Mouse (Mus musculus) megakaryocyte, embryonic 14.5 days (primary cell): ENCODE measurements around the gene Mex3a. TPM values are rescaled to one million over a fixed set of nuclear protein-coding genes. Genes with fewer than 3 reads are reported as not detected.

Experiments used
- H3K27me3 ChIP-seq: replicated peaks from 2 replicates; pipeline ENCODE3; 2012; ENCODE audit warnings: inconsistent platforms
- H3K36me3 ChIP-seq: replicated peaks from 2 replicates; pipeline ENCODE3; 2012; ENCODE audit warnings: low read length, inconsistent platforms, mixed read lengths
- H3K4me1 ChIP-seq: 2 replicates; pipeline ENCODE4 v1.6.1; 2012; ENCODE audit warnings: inconsistent platforms
- H3K4me3 ChIP-seq: replicated peaks from 2 replicates; pipeline ENCODE3; 2012; ENCODE audit warnings: moderate library complexity, mild to moderate bottlenecking, inconsistent platforms
- H3K9me3 ChIP-seq: 2 replicates; pipeline ENCODE4 v1.6.1; 2012; ENCODE audit warnings: inconsistent platforms
- FLI1 ChIP-seq: IDR thresholded peaks from 2 replicates; pipeline ENCODE4 v1.6.1; 2012; ENCODE audit warnings: low read length, inconsistent platforms, mixed read lengths
- GATA1 ChIP-seq: IDR thresholded peaks from 3 replicates; pipeline ENCODE4 v1.6.1; 2012; ENCODE audit warnings: mixed read lengths, low read length, inconsistent platforms, borderline replicate concordance
- polyA plus RNA-seq: library from polyadenylated mRNA; stranded (reverse); fragments of >175 nt; gene quantifications from 2 replicates; pipeline ENCODE4 v1.2.3, GENCODE M21; 2012; ENCODE audit warnings: low replicate concordance; ENCODE audit not compliant: insufficient read depth

The Mex3a gene
- polyA plus RNA-seq, 1 experiment: 1.6 TPM

- TF ChIP-seq GATA1 (no peak), FLI1 (no peak)
- H3K36me3 ChIP-seq: peaks cover 98% of the 10 kb centered on the region
Observed at GRCm38 (mm10) chr3:88563966-88564365, 31.8 kb downstream of the Mex3a start.

GRCm38 (mm10) chr3:88566116-88566515 lies 33.9 kb downstream of the Mex3a start:
- TF ChIP-seq GATA1 (no peak), FLI1 (no peak)
- H3K9me3 ChIP-seq: no peaks in the 10 kb centered on the region
- H3K36me3 ChIP-seq: peaks cover 92% of the 10 kb centered on the region

More at GRCm38 (mm10) chr3:88563966-88564365, 31.8 kb downstream of the Mex3a start:
- Histone ChIP-seq H3K9me3 (no peaks in the 10 kb centered on the region), H3K4me1 (peaks cover 22% of the 10 kb centered on the region), H3K4me3 (no peak overlapping the region), H3K27me3 (no peaks in the 10 kb centered on the region)

GRCm38 (mm10) chr3:88566536-88567061 lies 34.4 kb downstream of the Mex3a start:
- Histone ChIP-seq H3K4me1 (peaks cover 22% of the 10 kb centered on the region), H3K4me3 (no peak overlapping the region), H3K9me3 (no peaks in the 10 kb centered on the region), H3K36me3 (peaks cover 87% of the 10 kb centered on the region), H3K27me3 (no peaks in the 10 kb centered on the region)
- no peak for TF ChIP-seq FLI1
- TF ChIP-seq GATA1: no peak

More at GRCm38 (mm10) chr3:88566116-88566515, 33.9 kb downstream of the Mex3a start:
- Histone ChIP-seq H3K27me3 (no peaks in the 10 kb centered on the region), H3K4me3 (no peak overlapping the region), H3K4me1 (peaks cover 22% of the 10 kb centered on the region)

- no peak for TF ChIP-seq FLI1
- TF ChIP-seq GATA1: no peak
- Histone ChIP-seq H3K36me3 (peaks cover 74% of the 10 kb centered on the region), H3K27me3 (no peaks in the 10 kb centered on the region), H3K9me3 (no peaks in the 10 kb centered on the region), H3K4me1 (peaks cover 14% of the 10 kb centered on the region), H3K4me3 (no peak overlapping the region)
Observed at GRCm38 (mm10) chr3:88567892-88568291, 35.7 kb downstream of the Mex3a start.

- Histone ChIP-seq H3K4me3 (no peak overlapping the region), H3K27me3 (no peaks in the 10 kb centered on the region), H3K4me1 (peaks cover 14% of the 10 kb centered on the region), H3K36me3 (peaks cover 67% of the 10 kb centered on the region), H3K9me3 (no peaks in the 10 kb centered on the region)
- TF ChIP-seq FLI1 (no peak), GATA1 (no peak)
Observed at GRCm38 (mm10) chr3:88568615-88569014, 36.4 kb downstream of the Mex3a start.

- Histone ChIP-seq H3K27me3 (no peaks in the 10 kb centered on the region), H3K4me1 (peaks cover 17% of the 10 kb centered on the region), H3K36me3 (peaks cover 62% of the 10 kb centered on the region), H3K4me3 (no peak overlapping the region), H3K9me3 (no peaks in the 10 kb centered on the region)
- no peak for TF ChIP-seq GATA1
- TF ChIP-seq FLI1: no peak
Observed at GRCm38 (mm10) chr3:88569093-88569492, 36.9 kb downstream of the Mex3a start.

- H3K27me3 ChIP-seq: no peaks in the 10 kb centered on the region
- TF ChIP-seq FLI1 (no peak), GATA1 (no peak)
- H3K36me3 ChIP-seq: peaks cover 56% of the 10 kb centered on the region
- peaks cover 17% of the 10 kb centered on the region for H3K4me1 ChIP-seq
- no peak overlapping the region for H3K4me3 ChIP-seq
- H3K9me3 ChIP-seq: no peaks in the 10 kb centered on the region
Observed at GRCm38 (mm10) chr3:88569694-88570093, 37.5 kb downstream of the Mex3a start.

- Histone ChIP-seq H3K9me3 (no peaks in the 10 kb centered on the region), H3K4me3 (no peak overlapping the region), H3K27me3 (no peaks in the 10 kb centered on the region), H3K36me3 (peaks cover 49% of the 10 kb centered on the region), H3K4me1 (peaks cover 17% of the 10 kb centered on the region)
- no peak for TF ChIP-seq FLI1
- TF ChIP-seq GATA1: no peak
Observed at GRCm38 (mm10) chr3:88570341-88570740, 38.1 kb downstream of the Mex3a start.

- TF ChIP-seq GATA1 (no peak), FLI1 (no peak)
- H3K27me3 ChIP-seq: no peaks in the 10 kb centered on the region
Observed at GRCm38 (mm10) chr3:88571856-88572255, 39.7 kb downstream of the Mex3a start.

GRCm38 (mm10) chr3:88572835-88573234 lies 40.6 kb downstream of the Mex3a start:
- Histone ChIP-seq H3K27me3 (no peaks in the 10 kb centered on the region), H3K36me3 (peaks cover 27% of the 10 kb centered on the region)
- no peak for TF ChIP-seq GATA1
- no peak for TF ChIP-seq FLI1

More at GRCm38 (mm10) chr3:88571856-88572255, 39.7 kb downstream of the Mex3a start:
- Histone ChIP-seq H3K4me1 (peaks cover 20% of the 10 kb centered on the region), H3K9me3 (no peaks in the 10 kb centered on the region), H3K36me3 (peaks cover 34% of the 10 kb centered on the region), H3K4me3 (no peak overlapping the region)

More at GRCm38 (mm10) chr3:88572835-88573234, 40.6 kb downstream of the Mex3a start:
- no peak overlapping the region for H3K4me3 ChIP-seq
- H3K4me1 ChIP-seq: peaks cover 17% of the 10 kb centered on the region
- no peaks in the 10 kb centered on the region for H3K9me3 ChIP-seq
